Mouse (Mus musculus): ENCODE data around the gene Bhlhe40.

The Bhlhe40 gene

DNA sequence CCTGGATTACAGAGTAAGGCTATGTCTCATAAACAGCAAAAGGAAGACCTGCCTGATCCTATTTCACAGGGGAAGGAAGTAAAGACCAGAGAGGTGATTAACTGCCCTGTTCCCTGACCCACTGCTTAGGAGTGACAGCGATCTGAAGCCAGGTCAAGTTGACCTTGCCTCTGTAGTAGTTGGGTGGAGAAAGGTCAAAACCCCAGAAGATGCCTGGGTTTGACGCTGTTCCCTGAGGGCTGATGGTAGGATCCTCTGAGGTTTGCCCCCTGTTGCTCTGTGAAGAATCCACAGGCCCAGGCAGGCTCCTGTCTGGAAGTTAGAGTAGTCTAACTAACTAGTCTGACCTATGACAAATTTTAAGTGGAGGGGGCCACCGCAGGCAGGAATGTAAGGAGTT lies 26.5 kb downstream of the Bhlhe40 start:
- no peak for DNase-seq (ENCODE audit: inconsistent age in 2 of 2, low spot score in 1 of 2)

DNA sequence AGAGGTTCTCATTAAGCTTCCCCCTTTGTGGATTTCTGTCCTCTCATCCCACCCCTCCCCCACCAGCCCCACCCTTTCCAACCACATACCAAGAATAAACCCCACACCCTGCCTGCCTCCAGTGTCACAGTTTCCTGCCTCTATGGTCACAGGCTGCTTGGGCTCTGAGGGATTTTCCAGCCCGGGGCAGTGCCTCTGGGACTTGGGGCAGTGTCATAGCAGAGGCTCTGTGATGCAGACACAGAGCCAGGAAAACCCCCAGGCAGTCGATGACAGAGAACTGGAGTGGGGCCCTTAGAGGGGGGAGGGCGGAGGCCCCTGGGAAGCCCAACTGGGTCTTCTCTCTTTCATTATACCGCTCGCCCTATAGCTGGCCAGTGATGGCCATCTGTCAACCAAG lies 27.9 kb downstream of the Bhlhe40 start:
- DNase-seq (ENCODE audit: inconsistent age in 2 of 2, low spot score in 1 of 2), result no peak

DNA sequence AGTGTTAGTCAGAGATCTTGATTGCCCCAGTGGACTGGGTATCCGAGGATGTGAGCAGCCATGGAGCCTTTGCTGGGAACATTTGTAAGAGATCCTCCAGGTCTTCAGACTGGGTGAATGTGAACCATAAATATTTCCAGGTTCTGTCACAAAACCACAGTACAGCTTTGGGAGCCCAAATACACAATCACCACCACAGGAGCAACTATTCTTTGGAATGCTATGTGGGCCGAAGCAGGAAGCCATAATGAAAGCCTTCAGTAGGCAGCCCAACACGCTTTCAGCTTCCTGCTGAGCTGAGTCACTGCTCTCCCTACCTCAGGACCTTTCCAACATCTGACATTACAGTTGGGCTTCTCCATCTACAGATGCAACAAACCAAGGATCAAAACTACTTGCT lies 32.6 kb downstream of the Bhlhe40 start:
- DNase-seq (ENCODE audit: inconsistent age in 2 of 2, low spot score in 1 of 2), result no peak

DNA sequence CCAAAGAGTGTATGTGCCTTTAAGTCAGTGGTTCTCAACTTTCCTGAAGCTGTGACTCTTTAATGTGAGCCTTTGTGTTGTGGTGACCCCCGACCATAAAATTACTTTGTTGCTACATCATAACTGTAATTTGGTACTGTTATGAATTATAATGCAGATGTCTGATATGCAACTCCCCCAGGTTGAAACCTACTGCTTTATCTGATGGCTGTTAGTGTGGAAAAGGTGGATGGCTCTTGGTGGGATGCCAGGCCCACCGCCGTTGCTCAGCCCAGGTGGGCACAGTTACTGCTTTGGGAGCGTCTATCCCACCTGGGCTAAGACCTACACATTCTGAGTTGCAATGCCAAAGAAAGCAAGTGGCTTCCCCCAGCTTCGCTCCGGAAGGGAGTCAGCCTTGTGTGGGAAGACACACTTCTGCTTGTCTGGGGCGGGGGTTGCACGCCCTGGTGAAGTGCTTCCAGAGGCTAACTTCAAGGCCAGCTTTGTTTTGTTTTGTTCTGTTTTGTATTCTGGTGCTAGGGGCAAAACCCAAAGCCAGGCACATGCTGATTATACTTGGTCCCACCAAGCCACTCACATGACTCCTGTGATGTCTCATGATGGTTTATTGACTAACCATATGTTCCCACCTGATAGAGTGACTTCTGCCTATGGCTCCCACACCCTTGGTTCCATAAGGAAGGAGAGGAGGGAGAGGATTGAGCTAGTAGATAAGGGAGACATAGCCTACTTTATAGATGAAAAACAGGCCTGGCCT lies 34.7 kb downstream of the Bhlhe40 start:
- DNase-seq (ENCODE audit: inconsistent age in 2 of 2, low spot score in 1 of 2), result no peak

DNA sequence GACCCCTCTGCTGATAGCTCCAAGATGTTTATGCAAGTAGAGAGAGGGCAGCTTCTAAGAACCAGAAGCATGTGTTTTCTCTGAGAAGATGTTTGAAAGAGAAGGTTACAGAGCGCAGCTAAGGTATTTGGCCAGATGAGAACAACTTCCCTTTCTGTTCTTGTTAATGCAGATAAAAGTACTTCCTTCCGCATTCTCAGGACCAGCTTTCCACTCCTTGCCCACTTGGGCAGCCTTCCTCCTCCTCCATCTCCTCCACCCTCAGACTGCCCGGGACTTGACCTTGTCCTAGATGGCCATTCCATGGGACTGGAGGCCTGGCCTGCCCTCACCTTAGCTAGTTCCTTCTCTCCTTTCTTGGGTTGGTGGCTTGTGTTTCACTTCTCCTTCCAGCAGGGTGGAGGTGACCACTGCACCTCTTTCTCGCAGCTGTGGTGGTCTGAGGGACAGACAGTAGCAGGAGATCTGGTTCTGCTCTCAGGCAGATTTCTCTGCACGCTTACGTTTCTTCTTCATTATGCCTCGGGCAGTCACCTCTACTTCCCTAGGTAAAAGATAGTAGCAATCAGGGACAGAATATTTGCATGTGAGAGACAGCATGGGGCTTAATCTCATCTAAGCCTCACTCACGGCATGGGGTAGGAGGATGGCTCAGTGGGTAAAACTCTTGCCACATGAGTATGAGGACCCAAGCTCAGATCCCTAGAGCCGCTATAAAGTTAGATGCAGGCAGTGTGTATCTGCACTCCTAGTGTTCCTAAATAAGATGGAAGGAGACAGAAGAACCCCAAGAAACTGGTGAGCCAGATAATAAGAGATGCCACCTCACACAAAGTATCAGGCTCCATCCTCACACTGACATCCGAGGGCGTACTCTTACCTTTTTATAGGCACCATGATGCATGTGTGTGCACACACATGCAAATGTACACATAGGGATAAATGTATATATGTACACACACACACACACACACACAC lies 35.7 kb downstream of the Bhlhe40 start:
- no peak for DNase-seq (ENCODE audit: inconsistent age in 2 of 2, low spot score in 1 of 2)

DNA sequence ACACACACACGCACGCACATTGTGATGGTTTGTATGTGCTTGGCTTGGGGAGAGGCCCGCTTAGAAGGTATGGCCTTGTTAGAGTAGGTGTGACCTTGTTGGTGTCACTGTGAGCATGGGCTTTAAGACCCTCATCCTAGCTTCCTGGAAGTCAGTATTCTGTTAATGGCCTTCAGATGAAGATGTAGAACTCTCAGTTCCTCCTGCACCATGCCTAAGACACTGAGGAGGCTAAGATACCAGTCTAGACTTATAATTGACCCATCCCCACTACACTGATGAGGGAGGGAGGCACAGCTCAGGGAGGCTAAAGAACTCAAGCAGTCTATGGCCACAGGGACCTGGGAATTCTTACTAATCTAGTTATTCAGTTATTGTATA lies 36.4 kb downstream of the Bhlhe40 start:
- DNase-seq (ENCODE audit: inconsistent age in 2 of 2, low spot score in 1 of 2), result no peak

DNA sequence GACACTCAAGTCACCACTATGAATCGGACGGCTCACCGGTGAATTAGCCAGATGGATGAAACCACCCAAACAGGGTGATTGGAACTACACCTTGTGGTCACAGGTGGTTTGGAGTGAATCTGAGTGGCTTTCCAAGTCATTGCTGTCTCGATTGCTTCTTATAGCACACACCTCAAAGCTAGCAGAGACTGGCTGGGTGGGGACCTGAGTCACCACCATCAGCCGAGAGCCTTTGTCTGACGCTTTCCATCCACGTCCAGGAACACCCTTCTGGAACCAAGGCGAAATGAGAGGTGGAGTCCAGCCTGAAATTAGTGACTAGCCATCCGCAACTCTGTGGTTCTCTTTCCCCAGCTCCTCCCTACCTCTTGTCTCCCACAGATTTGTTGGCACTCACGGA lies 36.9 kb downstream of the Bhlhe40 start:
- DNase-seq (ENCODE audit: inconsistent age in 2 of 2, low spot score in 1 of 2), result no peak

DNA sequence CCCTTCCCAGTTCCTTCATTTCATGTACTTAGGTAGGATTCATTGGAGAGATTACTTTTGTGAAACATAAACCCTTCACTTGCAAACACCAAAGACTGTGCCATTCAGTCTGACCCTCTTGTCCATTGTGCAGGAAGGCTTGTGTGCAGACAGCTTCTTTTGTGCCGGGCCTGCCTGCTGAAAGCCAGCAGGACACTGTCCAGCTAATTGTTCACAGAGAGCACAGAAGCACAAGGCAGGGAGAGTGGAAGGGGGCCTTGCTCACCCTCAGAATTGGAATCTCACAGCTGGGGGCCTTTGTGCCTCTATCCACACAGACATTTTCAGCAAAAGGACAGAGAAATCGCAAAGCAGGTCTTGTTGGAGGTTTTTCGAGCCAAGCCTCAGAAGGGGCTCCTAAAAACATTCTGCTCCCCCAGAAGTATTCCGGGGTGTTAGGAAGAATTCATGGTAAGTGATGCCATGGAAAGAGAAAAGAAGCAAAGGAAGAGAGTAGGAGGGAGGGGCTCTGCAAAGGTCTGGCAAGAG lies 38.0 kb downstream of the Bhlhe40 start:
- DNase-seq (ENCODE audit: inconsistent age in 2 of 2, low spot score in 1 of 2), result no peak

DNA sequence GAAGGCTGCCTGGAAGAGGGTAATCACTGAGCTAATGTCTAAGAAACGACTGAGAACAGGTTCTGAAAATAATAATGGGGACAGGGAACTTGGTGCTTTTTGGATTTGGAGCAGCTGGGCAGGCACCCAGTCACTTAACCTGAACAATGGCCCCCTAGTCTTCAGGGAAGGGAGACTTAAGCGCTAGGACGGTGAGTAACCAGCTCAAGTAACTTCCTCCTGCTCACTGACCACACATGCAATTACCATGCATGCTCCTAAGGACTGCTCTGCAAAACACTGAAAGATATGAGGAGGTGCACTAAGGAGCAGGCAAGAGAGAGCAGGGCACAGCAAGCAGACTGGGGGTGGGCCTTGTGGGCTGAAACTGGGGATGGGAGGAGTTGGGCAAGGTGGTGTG lies 39.2 kb downstream of the Bhlhe40 start:
- no peak for DNase-seq (ENCODE audit: inconsistent age in 2 of 2, low spot score in 1 of 2)

DNA sequence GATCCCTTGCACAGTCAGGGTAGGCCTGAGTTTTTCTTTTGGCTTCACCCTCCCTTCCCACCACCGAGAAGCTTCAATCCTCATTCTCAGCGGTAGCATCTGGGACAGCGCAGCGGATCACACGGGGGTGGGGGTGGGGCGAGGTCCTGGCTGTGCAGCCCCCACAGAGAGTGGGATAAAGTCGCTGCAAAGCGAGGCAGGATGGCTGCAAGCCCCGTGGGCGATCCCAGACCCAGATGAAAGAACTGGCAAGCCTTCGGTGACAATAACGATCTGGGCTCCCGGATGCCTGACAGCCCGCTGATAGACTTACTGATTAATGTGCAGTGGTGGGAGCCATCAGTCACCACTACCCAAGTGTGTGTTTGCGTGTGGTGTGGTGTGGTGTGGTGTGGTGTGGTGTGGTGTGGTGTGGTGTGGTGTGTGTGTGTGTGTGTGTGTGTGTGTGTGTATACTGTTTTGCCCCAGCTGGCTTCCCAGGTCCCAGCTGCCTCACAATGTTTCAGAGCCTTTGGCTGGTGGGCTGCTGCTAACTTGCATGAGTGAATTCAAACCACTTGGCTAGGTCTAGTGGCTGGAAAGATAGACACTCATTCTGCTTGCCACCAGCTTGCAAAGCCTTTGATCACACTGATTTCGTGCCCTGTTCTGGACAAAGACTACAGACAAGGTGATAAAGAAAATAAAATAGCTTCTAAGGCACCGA lies 40.4 kb downstream of the Bhlhe40 start:
- DNase-seq (ENCODE audit: inconsistent age in 2 of 2, low spot score in 1 of 2), result no peak

DNA sequence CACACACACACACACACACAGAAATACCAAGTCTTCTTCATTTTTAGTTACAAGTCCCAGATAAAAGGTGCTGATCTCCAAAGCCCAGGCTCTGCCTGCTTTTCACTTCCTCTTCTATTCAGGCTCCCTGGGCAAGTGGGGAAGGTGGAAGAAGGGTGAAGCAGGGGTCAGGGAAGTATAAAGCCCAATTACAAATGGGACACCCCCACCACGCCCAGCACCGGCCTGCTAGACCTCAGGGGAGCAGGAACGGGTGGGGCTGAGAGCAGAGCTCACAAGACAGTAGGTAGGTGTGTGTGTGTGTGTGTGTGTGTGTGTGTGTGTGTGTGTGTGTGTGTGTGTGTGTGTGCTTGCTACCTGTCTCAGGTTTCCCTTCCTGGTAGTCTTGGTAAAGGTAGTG lies 42.2 kb downstream of the Bhlhe40 start:
- DNase-seq (ENCODE audit: inconsistent age in 2 of 2, low spot score in 1 of 2), result no peak

DNA sequence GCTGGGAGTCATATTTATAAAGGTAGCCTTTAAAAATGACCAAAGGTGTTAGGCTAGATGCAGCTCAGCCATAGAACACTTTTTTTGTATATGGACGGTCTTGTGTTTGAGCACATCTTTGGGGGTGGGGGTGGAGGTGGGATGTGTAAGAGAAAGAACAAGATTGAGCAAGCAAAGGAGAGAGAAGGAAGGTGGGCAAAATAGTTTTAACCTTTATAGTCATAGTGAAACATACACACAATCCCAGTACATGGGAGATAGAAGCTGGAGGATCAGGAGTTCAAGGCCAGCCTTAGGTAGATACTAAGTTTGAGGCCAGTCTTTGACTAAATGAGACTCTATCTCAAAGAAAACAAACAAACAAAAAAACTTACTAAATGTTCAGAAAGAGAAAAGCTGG lies 42.7 kb downstream of the Bhlhe40 start:
- DNase-seq (ENCODE audit: inconsistent age in 2 of 2, low spot score in 1 of 2), result no peak

DNA sequence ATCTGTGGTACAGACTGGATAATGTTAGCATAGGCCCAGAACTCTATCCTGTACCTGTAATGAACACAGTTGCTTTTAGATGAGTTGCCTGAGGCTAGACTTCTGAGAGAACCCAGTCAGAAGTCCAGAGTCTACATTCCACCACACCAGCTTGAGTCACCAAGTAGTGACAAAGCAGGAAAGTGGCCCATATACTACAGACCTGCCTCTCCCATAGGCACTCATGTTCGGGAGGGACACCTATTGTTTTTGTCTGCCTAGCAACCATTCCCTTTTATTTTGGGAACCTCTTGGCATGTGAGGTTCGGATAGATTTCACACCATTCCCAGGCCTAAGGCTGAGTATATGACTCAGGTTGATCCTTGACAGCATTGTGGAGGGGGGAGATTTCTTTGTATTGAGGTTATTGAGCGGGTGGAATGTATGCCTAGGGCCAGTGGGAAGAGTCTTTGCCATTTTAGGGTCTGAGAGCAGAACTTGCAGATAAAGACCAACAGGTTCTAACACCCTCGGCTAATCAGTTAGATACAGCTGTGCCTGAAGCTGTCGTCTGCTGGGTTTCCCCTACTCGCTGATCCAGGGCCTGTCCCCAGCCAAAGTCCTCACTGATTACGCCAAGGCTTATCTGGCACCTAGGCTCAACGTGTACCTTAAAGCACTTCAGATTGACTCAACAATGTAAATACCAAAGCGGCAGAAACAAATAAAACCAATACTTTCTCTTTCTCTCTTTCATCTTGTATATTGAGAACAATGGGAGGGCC lies 44.1 kb downstream of the Bhlhe40 start:
- DNase-seq (ENCODE audit: inconsistent age in 2 of 2, low spot score in 1 of 2), result no peak

DNA sequence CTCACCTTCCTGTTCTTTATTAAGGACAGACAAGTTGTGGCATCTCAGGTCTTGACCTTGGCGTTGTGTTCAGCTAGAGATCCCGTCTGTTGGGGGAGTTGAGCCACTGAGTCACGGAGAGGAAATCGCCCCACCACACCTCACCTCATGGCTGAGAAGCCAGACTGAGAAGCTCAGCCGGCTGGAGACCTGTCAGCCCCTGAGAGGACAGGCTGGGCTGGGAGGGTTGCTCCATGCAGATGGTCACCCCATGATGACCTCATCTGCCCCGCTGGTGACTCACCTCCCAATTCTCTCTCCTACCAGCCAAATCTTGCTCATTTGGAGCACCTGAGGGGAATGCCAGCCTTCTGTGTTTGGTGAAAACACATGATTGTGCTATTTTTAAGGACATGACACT lies 45.5 kb downstream of the Bhlhe40 start:
- peak; percentile 55 to 70 for DNase-seq (ENCODE audit: inconsistent age in 2 of 2, low spot score in 1 of 2)

DNA sequence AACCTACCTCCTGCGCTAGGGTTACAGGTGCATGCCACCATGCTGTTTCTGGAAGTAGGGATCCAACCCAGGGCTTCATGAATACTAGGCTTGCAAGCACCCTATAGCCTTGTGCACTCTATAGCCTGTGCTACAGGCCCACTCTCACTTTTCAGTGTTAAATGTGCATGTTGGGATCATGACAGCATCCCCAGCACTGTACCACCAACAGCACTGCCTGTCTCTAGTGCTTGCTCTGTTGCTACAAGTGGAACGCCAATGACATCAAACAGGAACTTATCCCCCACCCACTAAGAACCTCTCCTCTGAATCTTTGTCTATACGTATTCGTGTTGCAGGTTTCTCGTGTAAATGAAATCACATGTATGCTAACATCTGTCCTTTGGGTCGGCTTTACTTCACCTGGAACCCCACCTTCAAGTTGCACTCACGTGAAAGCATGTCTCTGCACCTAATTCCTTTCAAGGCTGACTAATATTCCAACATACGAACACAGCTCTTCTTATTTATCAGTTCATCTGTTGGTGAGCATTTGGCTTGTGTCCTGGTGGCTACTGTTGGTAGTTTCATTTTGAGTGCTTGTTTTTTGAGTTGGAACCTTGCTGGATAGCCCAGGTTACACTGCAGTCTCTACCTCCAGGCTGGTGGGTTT lies 46.7 kb downstream of the Bhlhe40 start:
- no peak for DNase-seq (ENCODE audit: inconsistent age in 2 of 2, low spot score in 1 of 2)

DNA sequence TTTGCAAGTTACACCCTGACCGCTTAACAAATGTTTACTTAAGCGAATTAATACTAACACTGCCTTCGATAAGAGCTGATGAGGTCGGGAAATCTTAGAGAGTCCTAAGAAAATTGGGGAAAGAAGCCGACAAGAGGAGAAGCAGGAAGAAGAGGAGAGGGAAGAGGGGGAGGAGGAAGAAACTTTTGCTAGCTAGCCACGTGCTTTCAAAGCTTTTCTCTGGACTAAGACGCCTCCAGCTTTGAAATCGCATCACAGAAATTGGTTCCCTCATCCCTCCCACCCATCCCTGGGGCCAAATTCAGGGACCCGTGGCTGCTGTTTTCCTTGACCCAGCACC lies 48.7 kb downstream of the Bhlhe40 start:
- DNase-seq (ENCODE audit: inconsistent age in 2 of 2, low spot score in 1 of 2), result no peak

DNA sequence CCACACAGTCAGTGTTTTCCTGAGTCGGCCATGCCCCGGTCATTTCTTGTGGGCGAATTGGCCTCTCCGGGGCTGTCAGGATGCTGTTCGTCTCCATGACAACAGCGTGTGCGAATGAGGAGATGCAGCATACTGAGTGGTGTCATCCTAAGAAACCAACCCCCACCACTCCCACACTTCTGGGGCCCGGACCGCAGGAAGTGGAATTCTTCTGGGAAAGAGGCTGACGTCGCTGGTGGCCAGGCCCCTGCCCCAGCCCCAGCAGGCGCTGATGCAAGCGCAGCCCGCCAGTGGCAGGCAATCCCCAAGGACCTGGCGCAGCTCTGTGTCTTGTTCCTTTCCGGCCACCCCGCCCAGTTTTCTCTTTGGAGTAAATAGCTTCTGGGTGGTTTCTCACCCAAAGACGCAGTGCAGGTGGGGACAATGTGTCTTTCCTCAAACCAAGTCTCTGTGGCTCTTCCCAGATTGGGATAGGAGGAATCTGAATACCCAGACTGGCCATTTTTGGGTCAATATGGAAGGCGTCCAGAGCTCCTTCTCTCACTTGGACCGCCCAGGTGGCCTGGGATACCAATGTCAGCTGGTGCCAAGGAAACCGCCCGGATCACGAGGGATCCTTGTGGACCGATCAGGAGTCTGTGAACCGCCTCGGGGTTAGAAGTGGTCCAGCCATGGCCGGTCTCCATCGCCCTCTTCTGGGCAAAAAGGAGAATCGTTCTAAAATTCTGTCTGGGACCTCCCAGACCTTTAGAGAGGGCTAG lies 49.2 kb downstream of the Bhlhe40 start:
- peak; percentile 86 to 95 for DNase-seq (ENCODE audit: inconsistent age in 2 of 2, low spot score in 1 of 2)

DNA sequence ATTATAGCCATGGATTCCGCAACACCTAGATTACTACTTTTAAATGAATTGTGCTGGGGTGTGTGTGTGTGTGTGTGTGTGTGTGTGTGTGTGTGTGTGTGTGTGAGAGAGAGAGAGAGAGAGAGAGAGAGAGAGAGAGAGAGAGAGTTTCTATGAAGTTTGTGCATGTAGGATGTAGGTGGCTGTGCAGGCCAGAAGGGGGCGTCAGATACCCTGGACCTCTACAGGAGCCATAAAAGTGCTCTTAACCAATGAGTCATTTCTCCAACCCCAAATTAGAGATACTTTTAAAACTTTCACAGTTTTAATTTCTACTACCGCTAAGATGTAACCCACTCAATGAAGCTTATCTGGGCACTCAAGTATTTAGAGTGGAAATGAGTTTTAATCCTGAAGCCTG lies 50.2 kb downstream of the Bhlhe40 start:
- no peak for DNase-seq (ENCODE audit: inconsistent age in 2 of 2, low spot score in 1 of 2)

DNA sequence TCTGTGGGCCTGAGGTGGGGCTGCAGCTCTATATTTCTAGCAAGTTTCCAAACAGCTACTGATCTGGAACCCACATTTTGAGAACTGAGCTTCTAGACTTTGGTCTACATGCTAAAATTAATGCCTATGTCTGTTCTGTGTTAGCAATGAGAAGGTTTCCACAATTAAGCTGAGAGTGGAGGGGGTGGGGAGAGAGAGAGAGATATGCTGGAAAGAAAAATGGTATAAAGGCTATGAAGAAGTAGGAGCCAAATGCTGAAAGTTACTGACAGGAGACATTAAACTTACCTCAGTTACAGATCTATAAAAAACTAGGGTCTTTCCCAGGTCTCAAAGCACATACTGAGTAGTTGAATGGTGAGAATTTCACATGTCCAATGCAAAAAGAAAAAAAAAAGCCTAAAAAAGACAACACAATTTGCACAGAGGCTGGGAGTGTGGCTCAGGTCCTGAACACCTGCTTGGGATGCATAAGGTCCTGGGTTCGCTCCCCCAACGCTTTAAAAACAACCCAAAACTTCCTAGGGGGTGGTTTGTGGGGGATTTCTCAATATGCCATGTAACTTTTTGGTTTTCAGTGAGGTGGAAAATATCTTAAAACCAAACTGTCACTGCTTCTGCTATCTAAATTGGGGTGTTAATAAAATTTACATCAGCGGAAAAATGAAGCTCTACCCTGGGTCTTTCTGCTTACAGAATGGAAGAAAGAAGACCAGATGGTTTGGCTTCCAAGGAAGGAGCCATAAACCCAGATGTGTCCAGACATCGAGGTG lies 50.9 kb downstream of the Bhlhe40 start:
- DNase-seq (ENCODE audit: inconsistent age in 2 of 2, low spot score in 1 of 2), result no peak
